Mouse (Mus musculus): ENCODE measurements at regions not wholly inside any gene's neighbourhood (a gene's known extent, or its start where the extent isn't known, plus 50 kb on each side); places are given as distances from the start of the nearest gene placed in this dataset.

GRCm38 (mm10) chr5:112012505-112013164, 239.7 kb downstream of the Cryba4 start:
- DNase-seq (ENCODE audit: low read depth, low spot score): no peak

- no peak for DNase-seq (ENCODE audit: low read depth, low spot score)
Observed at GRCm38 (mm10) chr5:112018925-112019324, 233.4 kb downstream of the Cryba4 start.

- DNase-seq (ENCODE audit: low read depth, low spot score): no peak
Observed at GRCm38 (mm10) chr5:112020882-112021281, 231.4 kb downstream of the Cryba4 start.

GRCm38 (mm10) chr5:112029955-112030354, 222.4 kb downstream of the Cryba4 start:
- DNase-seq (ENCODE audit: low read depth, low spot score): no peak

- DNase-seq (ENCODE audit: low read depth, low spot score): peak; percentile 79
Observed at GRCm38 (mm10) chr5:112032036-112032435, 220.3 kb downstream of the Cryba4 start.

- DNase-seq (ENCODE audit: low read depth, low spot score): no peak
Observed at GRCm38 (mm10) chr5:112035426-112035825, 216.9 kb downstream of the Cryba4 start.

GRCm38 (mm10) chr5:112037080-112037479, 215.2 kb downstream of the Cryba4 start:
- DNase-seq (ENCODE audit: low read depth, low spot score): no peak

- DNase-seq (ENCODE audit: low read depth, low spot score): no peak
Observed at GRCm38 (mm10) chr5:112039645-112040372, 212.5 kb downstream of the Cryba4 start.

- DNase-seq (ENCODE audit: low read depth, low spot score): no peak
Observed at GRCm38 (mm10) chr5:112040678-112041077, 211.6 kb downstream of the Cryba4 start.

GRCm38 (mm10) chr5:112041285-112041684, 211.0 kb downstream of the Cryba4 start:
- no peak for DNase-seq (ENCODE audit: low read depth, low spot score)

GRCm38 (mm10) chr5:112042236-112042635, 210.1 kb downstream of the Cryba4 start:
- no peak for DNase-seq (ENCODE audit: low read depth, low spot score)

- no peak for DNase-seq (ENCODE audit: low read depth, low spot score)
Observed at GRCm38 (mm10) chr5:112050046-112050782, 202.1 kb downstream of the Cryba4 start.

GRCm38 (mm10) chr5:112050906-112051305, 201.4 kb downstream of the Cryba4 start:
- no peak for DNase-seq (ENCODE audit: low read depth, low spot score)

- no peak for DNase-seq (ENCODE audit: low read depth, low spot score)
Observed at GRCm38 (mm10) chr5:112051786-112052185, 200.5 kb downstream of the Cryba4 start.

GRCm38 (mm10) chr5:112053600-112054155, 198.6 kb downstream of the Cryba4 start:
- DNase-seq (ENCODE audit: low read depth, low spot score): peak; percentile 87

- no peak for DNase-seq (ENCODE audit: low read depth, low spot score)
Observed at GRCm38 (mm10) chr5:112055018-112055417, 197.3 kb downstream of the Cryba4 start.

GRCm38 (mm10) chr5:112069917-112070316, 182.4 kb downstream of the Cryba4 start:
- DNase-seq (ENCODE audit: low read depth, low spot score): no peak

- DNase-seq (ENCODE audit: low read depth, low spot score): peak; percentile 55
Observed at GRCm38 (mm10) chr5:112072456-112072855, 179.9 kb downstream of the Cryba4 start.

GRCm38 (mm10) chr5:112077097-112077496, 175.2 kb downstream of the Cryba4 start:
- DNase-seq (ENCODE audit: low read depth, low spot score): no peak

GRCm38 (mm10) chr5:112077840-112078600, 174.3 kb downstream of the Cryba4 start:
- DNase-seq (ENCODE audit: low read depth, low spot score): peak; percentile 88

- no peak for DNase-seq (ENCODE audit: low read depth, low spot score)
Observed at GRCm38 (mm10) chr5:112081006-112081405, 171.3 kb downstream of the Cryba4 start.

Measured in ES-CJ7 (cell line).